Mouse (Mus musculus) testis, adult 2 months (tissue): ENCODE data around the gene Slc46a2.

Source experiments
- CTCF ChIP-seq: fragments of 200-500 bp; IDR thresholded peaks from 2 replicates; pipeline ENCODE4 v1.5.1; 2012; ENCODE audit warnings: low read depth, mild to moderate bottlenecking, inconsistent platforms, low read length, moderate library complexity; ENCODE audit not compliant: control insufficient read depth, insufficient read depth, insufficient replicate concordance
- POLR2A ChIP-seq: fragments of 200-500 bp; IDR thresholded peaks from 2 replicates; pipeline ENCODE4 v1.6.1; 2012; ENCODE audit warnings: low read depth, mild to moderate bottlenecking, inconsistent platforms, low read length, moderate library complexity; ENCODE audit not compliant: control insufficient read depth

- no peak for TF ChIP-seq POLR2A
- no peak for TF ChIP-seq CTCF
Observed at GRCm38 (mm10) chr4:59879444-59879843, 35.4 kb downstream of the Slc46a2 start.
